In the genomic region with DNA sequence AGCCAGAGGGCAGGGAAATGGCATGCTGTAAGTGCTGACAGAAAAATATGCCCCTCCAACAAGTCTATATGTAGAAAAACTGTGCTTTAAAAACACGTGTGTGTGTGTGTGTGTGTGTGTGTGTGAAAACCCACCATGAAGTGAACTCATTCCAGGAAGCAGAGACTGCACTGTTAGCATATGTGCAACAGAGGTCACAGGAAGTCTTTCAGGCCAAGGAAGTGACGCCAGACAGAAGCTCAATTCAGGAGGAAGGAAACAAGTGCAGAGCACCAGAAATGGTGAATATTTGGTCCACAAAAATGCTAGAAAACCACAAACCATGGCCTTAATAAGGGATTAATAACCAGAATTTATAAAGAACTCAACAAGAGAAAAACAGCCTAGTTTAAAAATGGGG, we compare ENCODE assay signal across 31 mouse cellular contexts. TPM values are rescaled to one million over a fixed set of nuclear protein-coding genes. Genes with fewer than 3 reads are reported as not detected.
A peak's percentile ranks its signal among the peaks of the same experiment; 100 is the strongest.
DNase-seq lines count a peak whose midpoint lies in the region; ATAC-seq lines count a peak whose summit lies in the region.
"Had no signal": no experiment of that assay in that cellular context is flagged by ENCODE, and none has a peak within 500 bp of the region (broad histone marks: within the 10 kb centered on the region; RNA-seq: fewer than 3 reads in every experiment).

No protein-coding gene starts in this region.

- no peak for DNase-seq in liver, embryonic 13.5 days
- no peak for DNase-seq in liver
- DNase-seq in CD4-positive, CD25-positive, alpha-beta regulatory T cell, adult 2 months (ENCODE audit: low read depth, low spot score) = peak; percentile 31
- no peak for DNase-seq in gastrocnemius, postnatal 10 days
- no peak for DNase-seq in B cell, adult 2 months
- DNase-seq: adrenal gland, postnatal 25 days; cerebellum, adult 9-10 months; cerebellum, postnatal 36 days; gastrocnemius, postnatal 25 days; heart, adult 2 months; heart, postnatal 10 days; kidney, adult 11 months; kidney, postnatal 14 days; layer of hippocampus, adult 9-11 months; midbrain, embryonic 14.5 days; retina, postnatal 1 day; right cerebral cortex, postnatal 14 days; thymus, postnatal 14 days had no signal

- peaks cover 21% of the 10 kb centered on the region for H3K36me3 ChIP-seq in liver, embryonic 13.5 days
- H3K36me3 ChIP-seq in megakaryocyte, embryonic 14.5 days (replicated peaks; ENCODE audit: low read length) = peaks cover 89% of the 10 kb centered on the region
- H3K36me3 ChIP-seq: heart, embryonic 13.5 days; limb, embryonic 12.5 days; neural tube, embryonic 12.5 days; stomach, embryonic 15.5 days had no signal

- no peaks in the 10 kb centered on the region for H3K27me3 ChIP-seq in liver, embryonic 13.5 days
- no peaks in the 10 kb centered on the region for H3K27me3 ChIP-seq in megakaryocyte, embryonic 14.5 days (replicated peaks)
- H3K27me3 ChIP-seq: forebrain, embryonic 13.5 days; heart, embryonic 13.5 days; limb, embryonic 12.5 days; neural tube, embryonic 12.5 days; stomach, embryonic 15.5 days had no signal

- peaks cover 70% of the 10 kb centered on the region for H3K4me1 ChIP-seq in liver, embryonic 13.5 days (replicated peaks)
- H3K4me1 ChIP-seq in brown adipose tissue, adult 24 weeks (ENCODE audit: control insufficient read depth, insufficient read depth, insufficient read length, low read length) = peaks cover under 1% of the 10 kb centered on the region; the same call in 1 of the 2 replicates
- H3K4me1 ChIP-seq in megakaryocyte, embryonic 14.5 days = peaks cover 99% of the 10 kb centered on the region

- H3K4me3 ChIP-seq in liver, embryonic 13.5 days (replicated peaks) = no peak overlapping the region
- H3K4me3 ChIP-seq in brown adipose tissue, adult 24 weeks (ENCODE audit: insufficient read depth, low read depth, low read length) = no peak overlapping the region
- peak overlapping the region; percentile 28 for H3K4me3 ChIP-seq in megakaryocyte, embryonic 14.5 days (replicated peaks)
- H3K4me3 ChIP-seq: forebrain, embryonic 13.5 days; heart, adult 2 months; heart, embryonic 13.5 days; left cerebral cortex, adult 2 months; limb, embryonic 12.5 days; neural tube, embryonic 12.5 days; stomach, embryonic 15.5 days had no signal

- H3K9ac ChIP-seq in liver, embryonic 13.5 days = no peak overlapping the region
- H3K9ac ChIP-seq: forebrain, embryonic 13.5 days; heart, embryonic 13.5 days; hindbrain, embryonic 14.5 days; limb, embryonic 12.5 days; lung, embryonic 14.5 days; neural tube, embryonic 12.5 days; stomach, embryonic 15.5 days had no signal

- 62% methylated on average over 2 of the region's 2 CpGs for WGBS in liver, embryonic 13.5 days (ENCODE audit: insufficient replicate concordance)

- no peaks in the 10 kb centered on the region for H3K9me3 ChIP-seq in liver, embryonic 13.5 days (replicated peaks)
- H3K9me3 ChIP-seq in megakaryocyte, embryonic 14.5 days = no peaks in the 10 kb centered on the region
- H3K9me3 ChIP-seq: forebrain, embryonic 13.5 days; G1E; limb, embryonic 12.5 days; neural tube, embryonic 12.5 days; stomach, embryonic 15.5 days had no signal

- no peak overlapping the region for H3K4me2 ChIP-seq in liver, embryonic 13.5 days
- H3K4me2 ChIP-seq: forebrain, embryonic 13.5 days; heart, embryonic 13.5 days; hindbrain, embryonic 14.5 days; limb, embryonic 12.5 days; liver, embryonic 11.5 days; lung, embryonic 14.5 days; neural tube, embryonic 12.5 days; stomach, embryonic 15.5 days had no signal

- 0 out of 2 replicates have a peak overlapping the region, but pooled peaks have one; percentile 23 for H3K27ac ChIP-seq in liver, embryonic 13.5 days
- H3K27ac ChIP-seq in brown adipose tissue, adult 24 weeks (replicated peaks; ENCODE audit: low read depth, low read length) = peak overlapping the region; percentile 59
- H3K27ac ChIP-seq: forebrain, embryonic 13.5 days; heart, adult 2 months; heart, embryonic 13.5 days; hindbrain, embryonic 14.5 days; left cerebral cortex, adult 2 months; limb, embryonic 12.5 days; neural tube, embryonic 12.5 days; stomach, embryonic 15.5 days had no signal

- ATAC-seq in liver, embryonic 13.5 days (ENCODE audit: low read depth) = no peak
- no peak; the same call in 1 of the 2 replicates for ATAC-seq in monocyte, adult 5-6 weeks (replicated peaks; ENCODE audit: insufficient number of reproducible peaks, low FRiP score, low TSS enrichment, poor library complexity, severe bottlenecking)
- ATAC-seq: forebrain, embryonic 13.5 days had no signal

RNA-seq across cellular contexts. Expression of a gene that starts 48.9 kb away (rescaled TPM):
- 79.3 and 94.6 TPM in 2 replicates for polyA plus RNA-seq in liver, embryonic 13.5 days (2015; fragmentation: Nextera tagmentation; extraction: Ambion mirVana)
- 809 and 945 TPM in 2 replicates for polyA plus RNA-seq in brown adipose tissue, adult 24 weeks (2012; ENCODE audit: insufficient read depth, insufficient read length, missing spikeins)
- polyA plus RNA-seq in megakaryocyte, embryonic 14.5 days (2012; ENCODE audit: insufficient read depth, low replicate concordance) = 110 and 158 TPM in 2 replicates
- total RNA-seq in monocyte, adult 5-6 weeks (2017) = 7.4 to 40.0 TPM (median 13.8 TPM) in 3 replicates
- total RNA-seq in gastrocnemius, postnatal 10 days (2021) = 1 to 10 TPM; 6.8 to 7.8 TPM
